Mouse (Mus musculus) colon, adult 2 months (tissue): ENCODE measurements around the gene Ehd4. TPM values are rescaled to one million over a fixed set of nuclear protein-coding genes. Genes with fewer than 3 reads are reported as not detected.

ENCODE experiments used
- polyA plus RNA-seq: library from polyadenylated mRNA; depleted of rRNA; stranded (reverse); fragments of >200 nt; gene quantifications from 2 replicates; pipeline ENCODE4 v1.2.3, GENCODE M21; 2012; rRNA removed

The Ehd4 gene
- 34.8 and 43.9 TPM in 2 replicates for polyA plus RNA-seq

DNA sequence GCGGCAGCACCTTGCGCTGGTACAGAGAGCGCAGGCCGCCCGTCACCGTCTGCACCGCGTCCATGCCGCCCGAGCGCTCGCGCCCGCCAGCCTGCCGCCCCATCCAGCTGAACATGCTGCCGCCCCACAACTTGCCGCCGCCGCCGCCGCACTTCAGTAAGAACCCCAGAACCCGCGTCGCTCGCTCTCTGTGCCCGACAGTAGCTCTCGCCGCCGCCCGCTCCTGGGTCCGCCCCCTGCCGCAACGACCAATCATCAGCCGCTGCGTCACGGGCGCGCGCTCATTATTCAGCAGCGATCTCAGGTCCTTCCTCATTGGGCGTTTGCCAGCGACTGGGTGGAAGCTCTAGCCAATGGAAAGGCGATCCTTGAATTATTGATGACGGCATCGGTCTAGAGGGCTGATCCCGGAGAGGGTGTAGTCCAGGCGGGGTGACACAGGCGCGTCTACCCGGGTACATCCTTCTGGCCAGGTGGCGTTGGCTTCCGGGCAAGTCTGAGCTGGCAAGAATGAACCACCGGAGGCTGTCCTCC is at the start of gene Ehd4:
Ehd4 (minus strand) TSS at position 246 of the 534 bp plus-strand sequence.

Other genes with a start within 250 kb of the Ehd4 start
- 8.2 and 8.4 TPM in 2 replicates for gene Mapkbp1, start 181.9 kb downstream of the Ehd4 start, polyA plus RNA-seq
- gene Jmjd7, start 127.1 kb downstream of the Ehd4 start, polyA plus RNA-seq = 7.3 and 8.6 TPM in 2 replicates
- gene Gm28042, start 127.1 kb downstream of the Ehd4 start, polyA plus RNA-seq = 2.3 and 7.5 TPM in 2 replicates
- gene Pla2g4b, start 121.2 kb downstream of the Ehd4 start, polyA plus RNA-seq = 3.1 and 7.4 TPM in 2 replicates
- gene Pla2g4e, start 90.7 kb upstream of the Ehd4 start, polyA plus RNA-seq = 0.05 and 0.14 TPM in 2 replicates
- gene Pla2g4d, start 134.6 kb upstream of the Ehd4 start, polyA plus RNA-seq = 0.03 and 0.06 TPM in 2 replicates
- 9.4 and 9.8 TPM in 2 replicates for gene Pla2g4f, start 159.6 kb upstream of the Ehd4 start, polyA plus RNA-seq
- gene Vps39, start 198.5 kb upstream of the Ehd4 start, polyA plus RNA-seq = 16.2 and 18.0 TPM in 2 replicates
- 6.9 and 9.2 TPM in 2 replicates for gene Ganc, start 249.3 kb upstream of the Ehd4 start, polyA plus RNA-seq
- gene Tmem87a, start 249.5 kb upstream of the Ehd4 start, polyA plus RNA-seq = 6.7 and 7.9 TPM in 2 replicates